Mouse (Mus musculus): ENCODE measurements around the gene Ldhc. TPM values are rescaled to one million over a fixed set of nuclear protein-coding genes. Genes with fewer than 3 reads are reported as not detected.

Ldhc gene
- polyA plus RNA-seq, 1 experiment from 2014 or later: not detected

- Histone ChIP-seq H3K4me2 (no peak overlapping the region), H3K4me1 (replicated peaks) (peaks cover 11% of the 10 kb centered on the region), H3K27me3 (no peaks in the 10 kb centered on the region), H3K9me3 (no peaks in the 10 kb centered on the region), H3K9ac (replicated peaks) (no peak overlapping the region), H3K27ac (no peak overlapping the region), H3K4me3 (replicated peaks) (no peak overlapping the region), H3K36me3 (no peaks in the 10 kb centered on the region)
- 81% methylated on average over 7 of the region's 7 CpGs for WGBS
- no peak for ATAC-seq (ENCODE audit: insufficient number of reproducible peaks, insufficient read depth, low FRiP score, low TSS enrichment, low read depth)
These were observed 27.2 kb upstream of the Ldhc start for GRCm38 (mm10) chr7:46833670-46834255.

GRCm38 (mm10) chr7:46834994-46835610 is 25.9 kb upstream of the Ldhc start:
- no peak for ATAC-seq (ENCODE audit: insufficient number of reproducible peaks, insufficient read depth, low FRiP score, low TSS enrichment, low read depth)
- H3K4me1 ChIP-seq (replicated peaks): peaks cover 20% of the 10 kb centered on the region
- no peak overlapping the region for H3K27ac ChIP-seq
- H3K27me3 ChIP-seq: no peaks in the 10 kb centered on the region
- no peaks in the 10 kb centered on the region for H3K36me3 ChIP-seq
- no peak overlapping the region for H3K4me3 ChIP-seq (replicated peaks)
- H3K4me2 ChIP-seq: no peak overlapping the region
- no peaks in the 10 kb centered on the region for H3K9me3 ChIP-seq
- H3K9ac ChIP-seq (replicated peaks): no peak overlapping the region
- WGBS: 34% methylated on average over 14 of the region's 14 CpGs

GRCm38 (mm10) chr7:46836357-46836756 is 24.6 kb upstream of the Ldhc start:
- ATAC-seq (ENCODE audit: insufficient number of reproducible peaks, insufficient read depth, low FRiP score, low TSS enrichment, low read depth): no peak
- no peaks in the 10 kb centered on the region for H3K9me3 ChIP-seq
- 76% methylated on average over 5 of the region's 5 CpGs for WGBS

GRCm38 (mm10) chr7:46837073-46837472 is 23.9 kb upstream of the Ldhc start:
- no peak overlapping the region for H3K4me3 ChIP-seq (replicated peaks)
- ATAC-seq (ENCODE audit: insufficient number of reproducible peaks, insufficient read depth, low FRiP score, low TSS enrichment, low read depth): no peak
- peaks cover 20% of the 10 kb centered on the region for H3K4me1 ChIP-seq (replicated peaks)
- 50% methylated on average over 5 of the region's 5 CpGs for WGBS
- H3K4me2 ChIP-seq: no peak overlapping the region
- no peak overlapping the region for H3K27ac ChIP-seq
- peaks cover 13% of the 10 kb centered on the region for H3K27me3 ChIP-seq
- H3K36me3 ChIP-seq: no peaks in the 10 kb centered on the region
- H3K9ac ChIP-seq (replicated peaks): no peak overlapping the region
- H3K9me3 ChIP-seq: no peaks in the 10 kb centered on the region

More at GRCm38 (mm10) chr7:46836357-46836756, 24.6 kb upstream of the Ldhc start:
- Histone ChIP-seq H3K4me3 (replicated peaks) (no peak overlapping the region), H3K4me2 (no peak overlapping the region), H3K36me3 (no peaks in the 10 kb centered on the region), H3K27ac (no peak overlapping the region), H3K27me3 (peaks cover 7% of the 10 kb centered on the region), H3K9ac (replicated peaks) (no peak overlapping the region), H3K4me1 (replicated peaks) (peaks cover 20% of the 10 kb centered on the region)

GRCm38 (mm10) chr7:46838104-46838671 is 22.8 kb upstream of the Ldhc start:
- ATAC-seq (ENCODE audit: insufficient number of reproducible peaks, insufficient read depth, low FRiP score, low TSS enrichment, low read depth): no peak
- Histone ChIP-seq H3K36me3 (no peaks in the 10 kb centered on the region), H3K27me3 (peaks cover 24% of the 10 kb centered on the region), H3K4me1 (replicated peaks) (peaks cover 20% of the 10 kb centered on the region), H3K9ac (replicated peaks) (no peak overlapping the region), H3K27ac (peak overlapping the region; percentile 26; the same call in 1 of the 2 replicates), H3K4me3 (replicated peaks) (no peak overlapping the region), H3K9me3 (no peaks in the 10 kb centered on the region), H3K4me2 (peak overlapping the region; percentile 18)
- 3% methylated on average over 8 of the region's 9 CpGs for WGBS

GRCm38 (mm10) chr7:46838891-46839302 is 22.1 kb upstream of the Ldhc start:
- peak overlapping the region; percentile 11 for H3K4me2 ChIP-seq
- H3K27me3 ChIP-seq: peaks cover 24% of the 10 kb centered on the region
- no peaks in the 10 kb centered on the region for H3K9me3 ChIP-seq
- 6% methylated on average over 8 of the region's 8 CpGs for WGBS
- no peak overlapping the region for H3K4me3 ChIP-seq (replicated peaks)
- H3K27ac ChIP-seq: peak overlapping the region; percentile 26; the same call in 1 of the 2 replicates
- H3K9ac ChIP-seq (replicated peaks): no peak overlapping the region
- ATAC-seq (ENCODE audit: insufficient number of reproducible peaks, insufficient read depth, low FRiP score, low TSS enrichment, low read depth): no peak; the same call in 1 of the 2 replicates
- no peaks in the 10 kb centered on the region for H3K36me3 ChIP-seq
- peaks cover 20% of the 10 kb centered on the region for H3K4me1 ChIP-seq (replicated peaks)

- Histone ChIP-seq H3K4me1 (replicated peaks) (peaks cover 20% of the 10 kb centered on the region), H3K4me3 (replicated peaks) (no peak overlapping the region), H3K27me3 (peaks cover 24% of the 10 kb centered on the region), H3K9ac (replicated peaks) (no peak overlapping the region), H3K4me2 (peak overlapping the region; percentile 11; the same call in 1 of the 2 replicates), H3K36me3 (no peaks in the 10 kb centered on the region), H3K27ac (no peak overlapping the region), H3K9me3 (no peaks in the 10 kb centered on the region)
- no peak for ATAC-seq (ENCODE audit: insufficient number of reproducible peaks, insufficient read depth, low FRiP score, low TSS enrichment, low read depth)
- WGBS: 28% methylated on average over 7 of the region's 7 CpGs
These were observed 21.6 kb upstream of the Ldhc start for GRCm38 (mm10) chr7:46839446-46839845.

GRCm38 (mm10) chr7:46839861-46840260 is 21.1 kb upstream of the Ldhc start:
- H3K27ac ChIP-seq: no peak overlapping the region
- no peaks in the 10 kb centered on the region for H3K9me3 ChIP-seq
- H3K27me3 ChIP-seq: peaks cover 24% of the 10 kb centered on the region
- peaks cover 23% of the 10 kb centered on the region for H3K4me1 ChIP-seq (replicated peaks)
- no peak overlapping the region for H3K4me2 ChIP-seq
- H3K4me3 ChIP-seq (replicated peaks): no peak overlapping the region
- ATAC-seq (ENCODE audit: insufficient number of reproducible peaks, insufficient read depth, low FRiP score, low TSS enrichment, low read depth): no peak
- 70% methylated on average over 5 of the region's 5 CpGs for WGBS
- no peak overlapping the region for H3K9ac ChIP-seq (replicated peaks)
- H3K36me3 ChIP-seq: no peaks in the 10 kb centered on the region

GRCm38 (mm10) chr7:46840326-46840725 is 20.7 kb upstream of the Ldhc start:
- no peaks in the 10 kb centered on the region for H3K9me3 ChIP-seq
- H3K4me2 ChIP-seq: no peak overlapping the region
- no peak overlapping the region for H3K27ac ChIP-seq
- no peaks in the 10 kb centered on the region for H3K36me3 ChIP-seq
- peaks cover 27% of the 10 kb centered on the region for H3K4me1 ChIP-seq (replicated peaks)
- 37% methylated on average over 4 of the region's 4 CpGs for WGBS
- peaks cover 24% of the 10 kb centered on the region for H3K27me3 ChIP-seq
- no peak for ATAC-seq (ENCODE audit: insufficient number of reproducible peaks, insufficient read depth, low FRiP score, low TSS enrichment, low read depth)
- no peak overlapping the region for H3K4me3 ChIP-seq (replicated peaks)
- H3K9ac ChIP-seq (replicated peaks): no peak overlapping the region

- WGBS: 21% methylated on average over 6 of the region's 6 CpGs
- no peak for ATAC-seq (ENCODE audit: insufficient number of reproducible peaks, insufficient read depth, low FRiP score, low TSS enrichment, low read depth)
- Histone ChIP-seq H3K27ac (no peak within 1 kb of the TSS), H3K4me1 (replicated peaks) (peaks cover 27% of the 10 kb centered on the region), H3K4me3 (replicated peaks) (no peak within 1 kb of the TSS), H3K36me3 (no peaks in the 10 kb centered on the region), H3K9ac (replicated peaks) (no peak within 1 kb of the TSS), H3K4me2 (no peak within 1 kb of the TSS), H3K9me3 (no peaks in the 10 kb centered on the region), H3K27me3 (peaks cover 24% of the 10 kb centered on the region)
These were observed 20.0 kb upstream of the Ldhc start, which contains the start of gene Ldha for GRCm38 (mm10) chr7:46840787-46841525. TSS of gene Ldha (plus strand) at chr7:46841475.

- no peak overlapping the region for H3K27ac ChIP-seq
- H3K9me3 ChIP-seq: no peaks in the 10 kb centered on the region
- peaks cover 24% of the 10 kb centered on the region for H3K27me3 ChIP-seq
- 29% methylated on average over 5 of the region's 5 CpGs for WGBS
- no peak for ATAC-seq (ENCODE audit: insufficient number of reproducible peaks, insufficient read depth, low FRiP score, low TSS enrichment, low read depth)
- no peaks in the 10 kb centered on the region for H3K36me3 ChIP-seq
- H3K9ac ChIP-seq (replicated peaks): no peak overlapping the region
- no peak overlapping the region for H3K4me3 ChIP-seq (replicated peaks)
- H3K4me2 ChIP-seq: no peak overlapping the region
- peaks cover 31% of the 10 kb centered on the region for H3K4me1 ChIP-seq (replicated peaks)
These were observed 18.7 kb upstream of the Ldhc start for GRCm38 (mm10) chr7:46842278-46842677.
